Mouse (Mus musculus): Measurements from ENCODE around the gene Hist1h2af. TPM values are rescaled to one million over a fixed set of nuclear protein-coding genes. Genes with fewer than 3 reads are reported as not detected.

Hist1h2af gene
- total RNA-seq, 1 experiment from 2014 or later, result 24.7 TPM

Other genes starting within 250 kb of the Hist1h2af start
- gene Zfp322a, start 164.7 kb upstream of the Hist1h2af start, total RNA-seq (2023), result 13.3 TPM
- gene Abt1, start 110.0 kb upstream of the Hist1h2af start, total RNA-seq (2023), result 15.9 TPM
- not detected for gene Btn1a1, start 68.0 kb upstream of the Hist1h2af start, total RNA-seq (2023)
- gene Btn2a2, start 45.0 kb upstream of the Hist1h2af start, total RNA-seq (2023), result not detected
- 147 TPM for gene Hist1h4h, start 2.9 kb upstream of the Hist1h2af start, total RNA-seq (2023)
- 2.3 TPM for gene Hist1h3g, start 1.5 kb downstream of the Hist1h2af start, total RNA-seq (2023)
- 5.5 TPM for gene Hist1h2bh, start 9.5 kb downstream of the Hist1h2af start, total RNA-seq (2023)
- 48.1 TPM for gene Hist1h3f, start 10.1 kb downstream of the Hist1h2af start, total RNA-seq (2023)
- 42.3 TPM for gene Hist1h4f, start 17.7 kb downstream of the Hist1h2af start, total RNA-seq (2023)
- gene Hist1h1d, start 19.4 kb downstream of the Hist1h2af start, total RNA-seq (2023), result 5.2 TPM
- 91.9 TPM for gene Hist1h3e, start 28.5 kb downstream of the Hist1h2af start, total RNA-seq (2023)
- gene Hist1h2ae, start 37.3 kb downstream of the Hist1h2af start, total RNA-seq (2023), result 7.8 TPM
- gene Hist1h2bg, start 37.5 kb downstream of the Hist1h2af start, total RNA-seq (2023), result 110 TPM
- gene Hist1h2bf, start 40.3 kb downstream of the Hist1h2af start, total RNA-seq (2023), result 40.8 TPM
- 3.8 TPM for gene Hist1h2ad, start 40.5 kb downstream of the Hist1h2af start, total RNA-seq (2023)
- 3.4 TPM for gene Hist1h3d, start 41.9 kb downstream of the Hist1h2af start, total RNA-seq (2023)
- gene Hist1h4d, start 47.7 kb downstream of the Hist1h2af start, total RNA-seq (2023), result 86.8 TPM
- 8.4 TPM for gene Hist1h2be, start 87.2 kb downstream of the Hist1h2af start, total RNA-seq (2023)
- gene Hist1h1e, start 88.7 kb downstream of the Hist1h2af start, total RNA-seq (2023), result 82.2 TPM
- gene Hist1h2ac, start 150.0 kb downstream of the Hist1h2af start, total RNA-seq (2023), result 3.4 TPM
- gene Hist1h2bc, start 150.3 kb downstream of the Hist1h2af start, total RNA-seq (2023), result 5.1 TPM
- not detected for gene Hist1h1t, start 161.9 kb downstream of the Hist1h2af start, total RNA-seq (2023)
- 75.4 TPM for gene Hist1h4c, start 164.5 kb downstream of the Hist1h2af start, total RNA-seq (2023)
- 1.5 TPM for gene Hfe, start 176.9 kb downstream of the Hist1h2af start, total RNA-seq (2023)
- 504 TPM for gene Hist1h1c, start 204.9 kb downstream of the Hist1h2af start, total RNA-seq (2023)
- gene Hist1h3c, start 211.7 kb downstream of the Hist1h2af start, total RNA-seq (2023), result 5.8 TPM
- 23.9 TPM for gene Hist1h2bb, start 212.8 kb downstream of the Hist1h2af start, total RNA-seq (2023)
- gene Hist1h2ab, start 217.2 kb downstream of the Hist1h2af start, total RNA-seq (2023), result 30.2 TPM
- 33.8 TPM for gene Hist1h3b, start 218.4 kb downstream of the Hist1h2af start, total RNA-seq (2023)
- 27.7 TPM for gene Hist1h4b, start 223.1 kb downstream of the Hist1h2af start, total RNA-seq (2023)
- 63.7 TPM for gene Hist1h4a, start 227.3 kb downstream of the Hist1h2af start, total RNA-seq (2023)
- gene Hist1h3a, start 228.5 kb downstream of the Hist1h2af start, total RNA-seq (2023), result 96.6 TPM
- gene Hist1h1a, start 229.8 kb downstream of the Hist1h2af start, total RNA-seq (2023), result 18.2 TPM
- not detected for gene Trim38, start 236.0 kb downstream of the Hist1h2af start, total RNA-seq (2023)